Mouse (Mus musculus) kidney, postnatal 36 days (tissue): Measurements from ENCODE around the gene Tmed2.
"Not testable (repeated sequence)": the region's sequence is repeated elsewhere in the genome, so short reads cannot be mapped to it uniquely, and the experiment has no call there.

ENCODE experiments used
- DNase-seq, 2 experiments: peaks; one replicate each; pipeline ENCODE4 v3.0.0; 2021 to 2022; ENCODE audit warnings: mixed read lengths in 2 of 2

Tmed2 gene

DNA sequence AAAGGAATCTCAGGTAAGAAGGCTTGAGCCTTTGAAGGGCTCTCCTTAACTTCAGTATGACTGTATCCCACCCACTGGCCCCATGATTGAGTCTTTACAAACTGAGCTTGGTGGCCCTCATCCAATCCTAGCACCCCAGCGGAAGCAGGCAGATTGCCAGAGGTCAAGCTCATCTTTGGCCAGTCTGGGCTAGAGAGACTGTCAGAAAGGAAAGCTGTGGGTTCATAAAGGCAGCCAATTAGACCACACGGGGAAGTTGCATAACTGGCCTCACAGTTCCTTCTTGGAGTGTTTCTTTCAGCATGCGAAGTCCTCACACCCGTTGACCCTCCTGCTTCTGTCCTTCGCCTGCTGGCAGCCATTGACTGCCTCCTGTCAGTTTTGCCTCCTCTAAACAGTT lies 42.0 kb downstream of the Tmed2 start:
- peak; percentile 35 to 43 for DNase-seq

DNA sequence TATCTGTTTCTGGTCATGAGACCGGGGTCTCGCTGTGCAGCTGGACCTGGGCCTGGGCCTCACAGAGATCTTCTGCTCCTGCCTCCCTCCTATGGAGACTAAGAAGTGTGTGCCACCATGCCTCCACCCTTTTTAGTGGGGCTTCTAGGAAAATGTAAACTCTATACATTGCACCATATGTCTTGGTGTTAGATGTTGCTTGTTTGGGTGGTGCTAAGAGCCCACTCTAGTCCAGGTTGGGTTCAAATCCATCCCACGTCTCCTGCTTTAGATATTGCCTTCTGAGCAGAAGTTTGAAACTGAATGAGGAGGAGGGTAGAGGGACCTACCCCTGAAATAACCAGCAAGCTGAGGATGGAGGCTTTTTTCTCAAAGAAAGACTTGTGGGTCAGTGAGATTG lies 52.3 kb downstream of the Tmed2 start:
- DNase-seq = no peak

DNA sequence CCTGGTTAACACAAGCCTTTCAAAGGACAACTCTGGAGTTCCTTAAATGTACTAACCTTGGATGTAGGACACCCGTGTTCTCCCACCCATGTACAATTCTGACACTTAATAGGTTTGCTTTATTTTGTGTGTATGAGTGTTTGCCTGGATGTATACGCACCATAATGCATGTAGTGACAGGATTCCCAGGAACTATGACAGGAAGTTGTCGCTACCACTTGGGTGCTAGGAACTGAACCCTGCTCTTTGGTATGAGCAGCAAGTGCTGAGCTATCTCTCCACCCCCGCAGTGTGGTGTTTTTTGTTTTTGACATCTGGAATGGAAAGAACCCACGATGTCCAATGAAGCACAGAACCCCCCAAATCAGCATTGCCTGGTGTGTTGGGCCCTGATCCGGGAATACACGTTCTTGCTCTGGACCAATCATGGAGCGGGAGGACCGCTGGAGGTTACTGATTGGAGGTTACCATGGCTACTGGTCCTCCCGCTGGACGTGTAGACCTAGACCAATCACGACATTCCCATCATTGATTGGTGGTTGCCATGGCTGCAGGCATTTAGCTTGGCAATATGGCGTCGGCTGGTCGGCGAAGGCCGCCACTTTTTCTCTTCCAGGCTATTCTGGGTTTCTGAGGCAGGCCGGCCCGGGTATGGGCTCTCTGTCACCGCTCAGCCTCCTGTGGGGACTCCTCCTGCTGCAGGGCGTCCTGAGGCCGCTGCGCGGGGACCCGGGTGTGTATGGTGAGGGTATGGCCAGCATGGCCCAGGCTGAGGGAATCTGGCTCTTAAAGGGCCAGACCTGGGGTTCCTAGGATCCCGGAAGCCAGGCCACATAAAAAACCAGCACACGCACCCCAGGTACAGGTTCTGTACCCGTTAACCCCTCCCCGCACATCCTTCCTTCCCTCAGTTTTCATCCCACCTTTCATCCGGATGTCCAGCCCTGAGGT lies 58.0 kb downstream of the Tmed2 start:
- DNase-seq = peak; percentile 95 to 99

DNA sequence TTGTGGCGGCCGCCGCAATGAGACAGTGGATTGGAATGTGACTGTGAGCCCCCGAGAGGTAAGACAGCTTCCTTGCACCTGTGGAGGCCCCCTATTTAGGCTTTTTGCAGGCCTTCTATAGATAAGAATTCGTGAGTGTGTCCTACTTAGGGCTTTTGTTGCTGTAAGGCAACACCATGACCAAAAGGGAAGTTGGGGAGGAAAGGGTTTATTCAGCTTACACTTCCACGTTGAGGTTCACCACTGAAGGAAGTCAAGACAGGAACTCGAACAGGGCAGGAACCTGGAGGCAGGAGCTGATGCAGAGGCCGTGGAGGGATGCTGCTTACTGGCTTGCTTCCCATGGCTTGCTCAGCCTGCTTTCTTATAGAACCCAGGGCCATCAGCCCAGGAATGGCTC lies 59.2 kb downstream of the Tmed2 start:
- not testable (repeated sequence) for DNase-seq
